Mouse (Mus musculus) Patski (cell line): Measurements from ENCODE around the gene Samhd1. TPM values are rescaled to one million over a fixed set of nuclear protein-coding genes. Genes with fewer than 3 reads are reported as not detected.

Source experiments
- ATAC-seq: fragments of 100-300 bp; one replicate; pipeline ENCODE4 v1.8.0; 2021
- CTCF ChIA-PET: fragments of 350-600 bp; sonication (Branson Sonifier 250); formaldehyde crosslinking; loops from one replicate; lab custom pipeline; 2022; ENCODE audit warnings: inconsistent platforms; lab: Charles Lee
- POLR2A ChIA-PET: fragments of 350-600 bp; sonication (Branson Sonifier 250); formaldehyde crosslinking; loops from one replicate; lab custom pipeline; 2022; ENCODE audit warnings: antibody characterized with exemption, inconsistent platforms; lab: Charles Lee
- DNase-seq: peaks from one replicate; pipeline ENCODE4 v3.0.0-alpha.2; 2011; ENCODE audit warnings: low read depth, low spot score
- H3K27me3 ChIP-seq: fragments of 371-371 bp; one replicate; pipeline ENCODE4 v1.5.1; 2021
- CTCF ChIP-seq: fragments of 100-300 bp; IDR thresholded peaks from one replicate; pipeline ENCODE4 v1.5.1; 2021
- in situ Hi-C: fragments of 300-500 bp; cut with MboI; formaldehyde crosslinking; loops from 3 replicates; pipeline ENCODE4 v1.11.1; 2018; ENCODE audit warnings: low pct_unique_long_range_greater_than_20kb, mixed read lengths
- polyA plus RNA-seq: library from polyadenylated mRNA; unstranded; gene quantifications from one replicate; pipeline ENCODE4 v1.2.3, GENCODE M21; 2021

The Samhd1 gene
- polyA plus RNA-seq, 1 experiment from 2014 or later, result 64.5 TPM

DNA sequence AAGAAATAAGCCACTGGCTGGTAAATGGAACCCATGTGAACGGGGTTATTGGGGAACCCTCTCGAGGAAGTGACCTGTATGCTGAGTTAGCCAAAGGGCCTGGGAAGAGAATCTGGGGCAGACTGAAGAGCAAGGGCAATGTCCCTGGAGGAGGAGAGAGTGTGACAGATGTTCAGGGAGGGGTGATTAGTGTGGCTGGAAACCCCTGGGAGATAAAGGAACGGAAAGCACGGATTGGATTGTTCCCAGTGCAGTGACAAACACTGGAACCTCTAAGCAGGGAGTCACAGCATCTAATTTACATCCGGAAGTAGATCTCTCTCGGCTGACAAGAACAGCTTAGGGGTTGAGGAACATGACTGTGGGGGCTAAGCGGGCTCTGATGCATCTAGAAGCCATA is 53.1 kb downstream of the Samhd1 start:
- TF ChIP-seq CTCF, result no peak
- no peaks in the 10 kb centered on the region for H3K27me3 ChIP-seq
- POLR2A ChIA-PET, result no interaction called here
- in situ Hi-C loops, result loop anchor here (10.0 kb wide), 1 partner anchor 207 kb away; no protein-coding TSS in a partner anchor
- ATAC-seq (no peak), DNase-seq (no peak)
- CTCF ChIA-PET, result no interaction called here

DNA sequence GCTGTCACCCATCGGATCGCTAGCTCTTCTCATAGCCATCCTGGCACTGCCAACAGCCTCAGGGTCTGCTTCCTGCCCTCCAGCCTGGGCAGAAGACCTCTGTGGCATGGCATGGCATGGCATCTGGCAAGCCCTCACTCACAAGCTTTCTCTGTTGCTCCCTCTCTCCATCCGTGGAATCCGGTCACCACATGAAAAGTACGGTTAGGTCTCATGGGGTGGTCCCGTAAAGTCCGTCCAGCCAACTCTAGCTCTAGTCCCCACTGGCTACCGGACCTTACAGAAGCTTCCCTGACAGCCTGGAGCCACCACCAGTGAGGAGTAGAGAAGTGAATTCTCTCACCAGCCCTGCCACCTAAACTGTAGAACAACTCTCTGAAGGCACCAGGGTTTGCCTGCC is 53.7 kb downstream of the Samhd1 start:
- ChIA-PET CTCF (interaction anchor here (1.4 kb wide), 1 partner anchor 35 kb away, joined by 4 read pairs; no protein-coding TSS in a partner anchor), POLR2A (no interaction called here)
- in situ Hi-C loops, result loop anchor here (10.0 kb wide), 1 partner anchor 207 kb away; no protein-coding TSS in a partner anchor

DNA sequence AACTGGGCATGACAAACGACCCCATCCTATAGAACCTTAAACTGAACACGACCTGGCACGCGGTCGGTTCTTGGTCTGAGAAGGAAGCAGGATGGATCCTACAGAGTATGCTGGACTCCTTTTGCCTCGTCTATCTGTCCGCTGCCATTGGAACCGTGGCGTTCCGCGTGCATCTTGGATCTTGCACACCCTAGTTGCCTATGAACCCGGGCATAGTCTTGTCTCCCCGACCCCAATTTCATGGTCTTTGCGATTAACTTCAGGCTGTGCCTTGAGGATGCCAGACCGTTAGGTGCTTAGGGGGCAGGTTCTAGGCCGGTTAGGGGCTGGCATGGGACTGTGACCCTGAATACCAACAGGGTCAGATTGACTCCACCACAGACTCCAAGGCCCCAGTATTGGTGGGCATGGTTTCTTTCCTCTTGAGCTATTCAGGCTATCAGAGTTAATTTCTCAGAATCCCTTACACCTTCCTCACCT is 55.3 kb downstream of the Samhd1 start:
- no peaks in the 10 kb centered on the region for H3K27me3 ChIP-seq
- ATAC-seq (no peak), DNase-seq (no peak)
- CTCF ChIA-PET, result interaction anchor here (1.0 to 1.4 kb wide), 2 partner anchors 13 to 33 kb away, joined by 4 read pairs; no protein-coding TSS in a partner anchor
- in situ Hi-C loops, result loop anchor here (10.0 kb wide), 1 partner anchor 205 kb away; no protein-coding TSS in a partner anchor
- no peak for TF ChIP-seq CTCF
- POLR2A ChIA-PET, result no interaction called here

More for the DNA sequence above, 53.7 kb downstream of the Samhd1 start:
- no peak for ATAC-seq
- no peak for TF ChIP-seq CTCF
- no peak for DNase-seq
- no peaks in the 10 kb centered on the region for H3K27me3 ChIP-seq

DNA sequence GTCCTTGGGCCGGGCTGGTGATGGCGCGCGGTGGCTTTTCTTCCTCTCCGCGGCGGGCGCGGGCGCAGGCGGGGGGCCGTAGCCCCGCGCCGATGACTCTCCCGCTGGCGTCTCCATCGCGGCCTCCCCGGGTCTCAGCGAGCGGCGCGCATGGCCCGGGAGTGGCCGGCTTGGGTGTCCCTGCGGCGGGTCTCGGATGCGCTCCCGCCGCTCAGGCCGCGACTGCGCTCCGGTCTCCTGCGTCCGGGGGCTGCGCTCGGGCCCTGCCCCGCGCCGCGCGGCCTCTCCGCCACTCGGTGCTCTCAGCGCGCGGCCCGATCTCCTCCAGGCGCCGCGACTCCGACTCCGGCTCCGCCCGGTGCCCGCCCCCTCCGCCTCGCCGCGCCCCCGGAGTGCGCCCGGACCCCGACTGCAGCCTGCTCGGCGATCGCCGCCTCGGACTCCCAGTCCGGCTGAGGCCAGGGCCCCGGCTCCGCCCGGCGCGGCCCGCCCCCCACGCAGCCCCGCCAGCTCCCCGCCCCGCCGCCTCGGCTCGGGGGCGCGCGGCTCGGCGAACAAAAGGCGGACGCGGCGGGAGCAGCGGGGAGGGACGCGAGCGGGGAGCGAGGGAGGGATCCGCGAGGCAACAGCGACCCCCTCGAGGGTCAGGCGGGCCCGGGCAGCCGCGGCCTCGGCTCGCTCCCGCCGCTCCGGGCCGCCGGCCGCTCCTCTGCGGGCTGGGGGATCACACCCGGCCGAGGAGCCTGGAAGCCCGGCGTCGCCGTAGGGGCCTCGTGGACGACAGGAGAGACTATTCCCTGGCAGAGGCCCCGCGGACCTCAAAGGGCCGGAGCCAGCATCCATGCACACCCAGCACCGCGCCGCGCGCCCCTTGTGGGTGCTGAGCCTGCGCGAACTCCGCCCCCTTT is 56.0 kb downstream of the Samhd1 start, which contains the start of gene Soga1:
Soga1 (minus strand) TSS at position 462 of the 908 bp plus-strand sequence.
- in situ Hi-C loops, result no loop called here
- TF ChIP-seq CTCF, result no peak
- no peaks in the 10 kb centered on the region for H3K27me3 ChIP-seq
- no peak for DNase-seq
- POLR2A ChIA-PET, result interaction anchor here (0.7 to 2.6 kb wide), 6 partner anchors 13 to 43 kb away, joined by 3 to 6 read pairs (median 4); no protein-coding TSS in a partner anchor
- ATAC-seq, result peak; percentile 69
- CTCF ChIA-PET, result interaction anchor here (0.6 to 1.0 kb wide), 2 partner anchors 27 to 33 kb away, joined by 3 read pairs; no protein-coding TSS in a partner anchor

DNA sequence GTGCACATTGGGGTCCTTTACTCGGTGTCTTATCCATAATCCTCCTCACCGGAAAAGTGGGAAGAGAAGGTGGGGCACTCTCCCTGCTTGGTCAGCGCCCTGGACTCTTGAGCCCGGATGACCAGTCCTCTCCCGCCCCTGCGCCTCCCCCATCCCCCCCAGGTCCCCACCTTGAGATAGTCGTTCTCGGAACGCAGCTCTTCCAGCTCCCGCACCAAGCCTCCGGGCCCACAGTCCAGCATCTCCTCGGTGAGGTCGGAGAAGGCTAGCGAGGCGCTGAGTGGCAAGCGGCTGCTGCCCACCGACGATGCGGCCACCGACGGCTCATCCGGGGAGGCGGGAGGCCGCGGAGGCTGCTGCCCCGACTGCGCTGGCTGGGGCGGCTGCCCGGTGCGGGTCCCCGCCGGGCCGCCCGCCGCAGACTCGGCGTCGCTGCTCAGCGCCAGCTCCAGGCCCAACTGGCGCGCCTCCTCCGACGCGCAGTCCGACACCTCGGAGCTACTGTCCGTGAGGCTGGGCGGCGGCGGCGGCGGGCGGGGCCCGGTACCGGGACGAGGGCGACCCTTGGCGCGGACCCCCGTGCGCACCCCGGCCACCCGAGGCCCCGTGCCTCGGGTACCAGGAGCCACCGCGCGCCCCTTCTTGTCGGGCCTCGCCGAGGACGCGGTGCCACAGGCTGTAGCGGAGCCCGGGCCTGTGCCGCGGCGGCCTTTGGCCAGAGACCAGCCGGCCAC is 56.8 kb downstream of the Samhd1 start:
- TF ChIP-seq CTCF, result no peak
- POLR2A ChIA-PET, result interaction anchor here (0.8 to 2.6 kb wide), 5 partner anchors 13 to 30 kb away, joined by 3 to 6 read pairs (median 4); no protein-coding TSS in a partner anchor
- DNase-seq (no peak), ATAC-seq (peak; percentile 3)
- CTCF ChIA-PET, result interaction anchor here (1.0 kb wide), 1 partner anchor 32 kb away, joined by 3 read pairs; no protein-coding TSS in a partner anchor
- no peaks in the 10 kb centered on the region for H3K27me3 ChIP-seq
- in situ Hi-C loops, result no loop called here

DNA sequence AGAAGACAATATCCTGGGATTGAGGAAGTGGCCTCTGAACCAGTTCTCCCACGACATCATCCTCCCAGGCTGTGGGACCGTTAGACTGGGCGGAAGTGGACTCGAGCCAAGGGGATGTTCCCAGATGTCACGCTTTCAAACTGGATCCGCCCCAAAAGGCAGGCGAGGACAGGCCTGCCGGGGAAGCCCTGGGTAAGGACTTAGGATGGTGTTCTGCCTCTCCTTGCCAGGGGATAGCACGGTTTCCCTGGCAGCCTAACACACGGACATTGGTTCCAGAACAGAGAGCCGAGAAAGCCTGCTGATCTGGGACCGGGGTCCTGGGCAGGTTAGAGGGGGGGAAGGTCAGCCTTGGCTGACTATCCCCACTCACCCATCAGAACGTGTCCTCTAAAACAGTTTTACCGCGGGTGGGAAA is 57.4 kb downstream of the Samhd1 start:
- no peak for DNase-seq
- POLR2A ChIA-PET, result interaction anchor here (0.8 to 2.6 kb wide), 5 partner anchors 12 to 29 kb away, joined by 3 to 6 read pairs (median 4); no protein-coding TSS in a partner anchor
- H3K27me3 ChIP-seq, result no peaks in the 10 kb centered on the region
- no peak for ATAC-seq
- CTCF ChIA-PET, result interaction anchor here (1.5 kb wide), 1 partner anchor 10 kb away, joined by 3 read pairs; no protein-coding TSS in a partner anchor
- in situ Hi-C loops, result no loop called here
- TF ChIP-seq CTCF, result no peak

DNA sequence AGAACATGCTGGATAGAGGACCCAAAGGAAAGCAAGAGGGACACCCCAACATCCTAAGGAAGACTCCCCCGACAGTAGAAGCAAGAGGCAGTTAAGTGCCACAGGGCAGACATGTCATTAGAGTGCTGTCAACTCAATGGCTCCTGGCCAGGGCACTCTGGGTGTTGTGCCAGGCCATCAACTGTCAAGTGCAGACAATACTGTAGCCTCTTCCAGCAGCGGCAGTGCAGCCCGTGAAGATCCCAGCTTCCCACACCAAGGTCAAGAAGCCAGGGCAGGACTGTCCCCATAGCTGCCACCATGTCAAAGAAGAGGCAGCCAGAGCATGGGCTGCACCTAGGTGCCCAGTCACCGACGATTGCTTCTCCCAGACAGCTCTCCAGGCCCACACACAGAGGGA is 57.9 kb downstream of the Samhd1 start:
- in situ Hi-C loops, result no loop called here
- ChIA-PET POLR2A (interaction anchor here (1.5 to 2.6 kb wide), 2 partner anchors 15 to 29 kb away, joined by 4 to 6 read pairs; no protein-coding TSS in a partner anchor), CTCF (interaction anchor here (1.5 kb wide), 1 partner anchor 9 kb away, joined by 3 read pairs; no protein-coding TSS in a partner anchor)
- ATAC-seq (no peak), DNase-seq (no peak)
- H3K27me3 ChIP-seq, result no peaks in the 10 kb centered on the region
- TF ChIP-seq CTCF, result no peak

DNA sequence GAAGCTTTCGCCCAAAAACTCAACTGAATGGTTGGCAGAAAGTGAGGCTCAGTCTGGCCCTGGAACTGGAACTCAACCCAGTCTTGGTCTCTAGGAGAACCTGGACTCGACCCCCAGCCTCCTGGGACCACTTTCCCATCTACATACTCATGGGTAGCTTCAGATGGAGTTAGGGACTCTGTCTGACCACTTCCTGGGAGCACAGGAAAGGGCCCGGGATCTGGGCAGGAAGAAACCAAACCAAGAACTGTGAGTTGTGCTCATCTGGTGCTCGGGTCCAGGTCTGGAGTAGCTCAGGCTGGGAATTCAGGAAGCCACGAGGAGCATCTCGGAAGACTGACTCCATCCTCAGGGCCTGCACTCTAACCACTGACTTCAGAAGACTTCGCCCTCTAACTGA is 58.5 kb downstream of the Samhd1 start:
- POLR2A ChIA-PET, result interaction anchor here (1.1 to 2.6 kb wide), 3 partner anchors 21 to 28 kb away, joined by 4 to 6 read pairs (median 4); no protein-coding TSS in a partner anchor
- in situ Hi-C loops, result no loop called here
- TF ChIP-seq CTCF, result no peak
- no peaks in the 10 kb centered on the region for H3K27me3 ChIP-seq
- CTCF ChIA-PET, result interaction anchor here (1.5 kb wide), 1 partner anchor 8 kb away, joined by 3 read pairs; no protein-coding TSS in a partner anchor
- ATAC-seq (no peak), DNase-seq (no peak)

DNA sequence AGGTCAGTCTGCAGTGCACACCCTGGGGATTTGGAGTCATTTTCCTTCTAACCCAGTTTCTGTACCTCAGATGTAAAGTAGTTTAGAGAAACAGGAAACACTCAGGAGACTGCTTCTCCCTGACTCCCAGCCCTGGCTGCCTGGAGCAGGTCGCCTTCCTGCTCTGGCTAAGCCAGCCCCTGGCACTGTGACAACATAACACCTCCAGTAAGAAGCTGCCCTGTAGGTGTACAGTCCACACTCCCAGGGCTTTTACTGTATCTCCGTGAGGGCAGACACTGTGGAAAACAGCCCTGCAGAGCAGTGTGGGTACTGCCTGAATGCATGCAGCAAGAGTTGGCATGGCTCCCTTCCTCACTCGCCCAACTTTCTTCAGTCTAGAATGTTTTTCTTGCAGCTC is 59.4 kb downstream of the Samhd1 start:
- in situ Hi-C loops, result no loop called here

More for the DNA sequence above, 59.4 kb downstream of the Samhd1 start:
- no peak for TF ChIP-seq CTCF
- ATAC-seq, result no peak
- DNase-seq, result no peak
- H3K27me3 ChIP-seq, result no peaks in the 10 kb centered on the region
- CTCF ChIA-PET, result interaction anchor here (0.8 kb wide), 1 partner anchor 25 kb away, joined by 4 read pairs; no protein-coding TSS in a partner anchor
- POLR2A ChIA-PET, result interaction anchor here (1.1 to 1.3 kb wide), 2 partner anchors 20 to 23 kb away, joined by 4 read pairs; no protein-coding TSS in a partner anchor
